Mouse (Mus musculus): Measurements from ENCODE around the gene Kcnn4. TPM values are rescaled to one million over a fixed set of nuclear protein-coding genes. Genes with fewer than 3 reads are reported as not detected.

Gene Kcnn4
- total RNA-seq, 2 experiments from 2014 or later, result 4.2 to 5.4 TPM

GRCm38 (mm10) chr7:24425919-24426318 lies 55.9 kb downstream of the Kcnn4 start:
- DNase-seq, result no peak

DNA sequence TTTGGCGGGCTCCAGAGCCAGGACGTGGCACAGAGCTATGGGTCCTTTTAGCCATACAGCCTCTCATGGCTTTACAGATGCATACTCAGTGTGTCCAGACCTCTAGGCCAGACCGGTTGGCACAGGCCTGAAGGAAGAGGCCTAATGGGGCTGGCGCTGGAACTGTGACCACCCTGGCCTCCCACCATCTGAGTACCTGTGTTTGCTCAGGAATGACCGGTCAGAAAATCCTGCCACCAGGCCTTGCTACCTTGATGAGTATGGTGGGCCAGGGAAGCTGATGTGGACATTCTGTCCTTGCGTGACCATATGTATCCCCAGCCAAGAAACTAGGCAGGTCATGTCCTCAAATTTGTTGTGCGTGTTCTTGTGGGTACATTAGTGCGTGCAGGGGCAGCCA lies 57.1 kb downstream of the Kcnn4 start:
- no peak for DNase-seq

DNA sequence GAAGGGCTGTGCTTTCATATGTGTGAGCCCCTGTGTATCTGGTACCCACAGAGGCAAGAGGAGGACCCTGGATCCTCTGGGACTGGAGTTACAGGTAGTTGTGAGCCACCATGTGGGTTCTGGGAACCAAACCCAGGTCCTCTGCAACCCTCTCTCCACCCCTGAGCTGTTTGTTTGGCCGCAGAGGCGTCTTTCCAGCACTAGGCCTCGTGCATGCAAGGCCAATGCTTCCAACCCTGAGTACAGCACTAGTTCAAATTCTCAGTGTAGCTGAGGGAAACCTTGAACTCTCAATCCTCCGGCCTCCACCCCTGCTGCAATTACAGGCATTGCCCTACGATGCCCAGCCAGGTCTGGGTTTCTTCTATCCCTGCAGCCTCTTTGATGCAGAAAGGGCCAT lies 58.7 kb downstream of the Kcnn4 start:
- DNase-seq, result no peak

- peak; percentile 34 for DNase-seq
Measured at GRCm38 (mm10) chr7:24429413-24430112, 59.5 kb downstream of the Kcnn4 start.

DNA sequence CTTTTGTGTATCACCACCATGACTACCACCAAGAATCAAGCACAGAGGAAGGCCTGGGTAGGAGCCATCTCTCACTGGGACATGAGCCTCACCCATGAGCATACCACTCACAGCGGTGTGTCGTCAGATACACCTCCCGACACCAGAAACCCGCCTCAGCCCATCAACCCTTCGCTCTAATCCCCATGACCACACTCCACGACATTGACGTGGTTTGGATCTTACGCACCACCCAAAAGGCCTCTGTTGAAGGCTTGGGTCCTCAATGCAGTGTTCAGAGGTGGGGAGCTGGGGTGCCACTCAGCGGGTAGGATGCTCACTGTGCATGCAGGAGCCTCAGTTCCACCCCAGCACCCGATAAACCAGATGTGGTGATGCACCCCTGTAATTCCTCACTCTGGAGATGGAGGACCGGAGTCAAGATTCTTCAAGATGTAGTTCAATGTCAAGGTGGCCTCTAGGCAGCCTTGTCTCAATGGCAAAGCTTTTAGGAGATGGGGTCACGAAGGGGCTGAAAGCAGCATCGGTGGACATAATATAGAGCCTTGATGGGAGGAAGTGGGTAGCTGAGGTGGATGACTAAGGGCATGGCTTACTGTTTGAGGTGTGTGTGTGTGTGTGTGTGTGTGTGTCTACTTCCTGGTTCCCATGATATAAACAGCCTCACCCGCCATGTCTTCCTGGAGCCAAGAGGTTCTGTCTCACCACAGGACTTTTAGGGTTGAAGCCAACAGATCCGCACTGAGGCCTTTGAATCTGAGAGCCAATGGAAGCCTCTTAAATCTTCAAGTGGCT lies 60.7 kb downstream of the Kcnn4 start:
- no peak for DNase-seq

DNA sequence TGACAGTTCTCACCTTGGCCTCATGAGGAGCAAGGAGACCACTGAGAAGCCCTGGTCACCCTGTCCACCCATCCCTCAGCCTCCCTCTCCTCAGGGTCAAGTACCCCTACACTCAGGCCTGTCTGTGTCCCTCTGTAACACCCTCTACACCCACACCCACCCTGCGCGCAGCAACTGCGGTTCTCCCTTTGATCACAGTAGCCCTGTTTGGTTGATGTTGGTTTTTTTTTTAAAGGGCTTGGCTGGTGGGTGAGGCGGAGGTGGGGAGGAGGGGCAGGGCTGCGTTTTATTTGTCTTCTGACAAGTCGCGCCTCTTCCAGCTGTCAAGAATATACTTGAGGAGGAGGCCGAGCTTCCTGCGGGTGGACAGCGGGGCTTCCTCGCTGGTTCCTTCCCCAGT lies 61.6 kb downstream of the Kcnn4 start:
- DNase-seq, result no peak

DNA sequence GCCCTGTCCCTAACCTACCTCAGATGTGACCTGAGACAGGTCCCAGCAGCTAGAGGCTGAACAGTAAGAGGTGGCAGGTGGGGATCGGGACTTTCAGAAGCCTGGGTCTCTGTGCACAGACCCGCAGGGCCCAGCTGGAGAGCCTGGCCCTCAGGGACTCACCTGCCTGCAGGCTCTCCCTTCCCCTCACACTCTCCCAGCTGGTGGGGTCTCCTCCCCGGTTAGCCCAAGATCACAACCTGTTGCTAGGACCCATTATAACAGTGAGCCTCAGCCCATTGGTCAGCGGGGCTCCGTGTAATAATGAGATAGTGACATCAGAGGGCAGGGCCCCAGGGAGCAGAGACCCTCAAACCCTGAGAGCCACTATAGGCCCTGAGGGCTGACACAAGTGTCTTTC lies 65.2 kb downstream of the Kcnn4 start:
- no peak for DNase-seq

Small RNAs within 50 kb of the gene (microRNA-seq; reads per million reads assigned to microRNA genes)
- gene Gm27592, result not detected

Other genes with a start within 250 kb of the Kcnn4 start
- 1 to 10 TPM; 7.2 to 9.9 TPM for gene Zfp235, start 236.1 kb upstream of the Kcnn4 start, total RNA-seq (2021)
- gene Zfp114, start 195.2 kb upstream of the Kcnn4 start, total RNA-seq (2021), result under 1 TPM; 0.61 to 0.69 TPM
- gene Zfp111, start 158.8 kb upstream of the Kcnn4 start, total RNA-seq (2021), result 10 to 100 TPM in 1 of 2 experiments, 1 to 10 TPM in 1; 9.1 to 11.1 TPM
- gene Zfp109, start 132.7 kb upstream of the Kcnn4 start, total RNA-seq (2021), result 1 to 10 TPM; 2.5 to 2.8 TPM
- 1 to 10 TPM; 2.0 to 3.5 TPM for gene Zfp108, start 115.5 kb upstream of the Kcnn4 start, total RNA-seq (2021)
- 1 to 10 TPM; 4.1 to 4.8 TPM for gene Zfp93, start 99.8 kb upstream of the Kcnn4 start, total RNA-seq (2021)
- gene Zfp61, start 69.0 kb upstream of the Kcnn4 start, total RNA-seq (2021), result 10 to 100 TPM in 1 of 2 experiments, 1 to 10 TPM in 1; 5.8 to 12.1 TPM
- 1 to 10 TPM; 2.7 to 6.4 TPM for gene Zfp94, start 53.6 kb upstream of the Kcnn4 start, total RNA-seq (2021)
- under 1 TPM; 0.36 to 0.42 TPM for gene Tescl, start 36.3 kb upstream of the Kcnn4 start, total RNA-seq (2021)
- gene Lypd5, start 21.1 kb upstream of the Kcnn4 start, total RNA-seq (2021), result not detected
- gene Smg9, start 29.4 kb downstream of the Kcnn4 start, total RNA-seq (2021), result 10 to 100 TPM; 19.5 to 24.1 TPM
- under 1 TPM in 1 of 2 experiments, not detected in 1; 0.27 TPM for gene Irgc1, start 82.0 kb downstream of the Kcnn4 start, total RNA-seq (2021)
- gene Plaur, start 92.2 kb downstream of the Kcnn4 start, total RNA-seq (2021), result 1 to 10 TPM; 6.7 to 9.4 TPM
- 1 to 10 TPM; 6.4 to 8.6 TPM for gene Cadm4, start 111.8 kb downstream of the Kcnn4 start, total RNA-seq (2021)
- gene Zfp428, start 136.7 kb downstream of the Kcnn4 start, total RNA-seq (2021), result 1 to 10 TPM; 6.0 to 9.1 TPM
- gene AC161166.1, start 142.2 kb downstream of the Kcnn4 start, total RNA-seq (2021), result not detected
- 10 to 100 TPM; 17.6 to 23.3 TPM for gene Irgq, start 160.4 kb downstream of the Kcnn4 start, total RNA-seq (2021)
- not detected for gene Pinlyp, start 175.9 kb downstream of the Kcnn4 start, total RNA-seq (2021)
- 10 to 100 TPM; 37.4 to 48.6 TPM for gene Xrcc1, start 176.0 kb downstream of the Kcnn4 start, total RNA-seq (2021)
- 10 to 100 TPM; 20.0 to 23.1 TPM for gene Ethe1, start 217.3 kb downstream of the Kcnn4 start, total RNA-seq (2021)
- gene Zfp575, start 217.4 kb downstream of the Kcnn4 start, total RNA-seq (2021), result under 1 TPM; 0.54 to 0.73 TPM
- 1 to 10 TPM; 3.6 TPM for gene Phldb3, start 240.5 kb downstream of the Kcnn4 start, total RNA-seq (2021)

Data from adrenal gland, postnatal 10 days (tissue).